Mouse (Mus musculus): Measurements from ENCODE around the gene Sval3. TPM values are rescaled to one million over a fixed set of nuclear protein-coding genes. Genes with fewer than 3 reads are reported as not detected.

Gene Sval3
- not detected in 2 replicates for polyA plus RNA-seq (2012; ENCODE audit: insufficient read depth, insufficient read length, low replicate concordance, missing spikeins)

DNA sequence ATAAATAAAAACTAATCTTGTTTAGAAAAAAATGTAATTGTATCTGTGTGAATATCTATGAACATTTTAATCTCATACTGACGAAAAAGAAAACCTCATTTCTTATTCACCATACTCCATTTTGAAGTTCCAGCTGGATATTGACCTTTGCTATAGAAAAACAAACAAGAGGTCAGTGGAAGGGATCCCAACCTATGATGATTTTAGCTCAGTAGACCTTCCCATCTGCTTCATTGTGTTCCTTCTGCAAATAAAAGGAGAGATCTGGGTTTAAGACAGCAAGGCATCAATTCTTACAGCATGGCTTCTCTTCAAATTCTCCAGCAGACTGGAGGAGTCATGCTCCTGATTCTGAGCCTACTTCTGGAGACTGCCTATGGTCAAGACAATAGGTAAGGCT is at the start of gene Sval3:
Gene Sval3 (plus strand): TSS at position 301 of the 400 bp plus-strand sequence.
- 86% methylated on average over 1 of the region's 1 CpGs for WGBS
- Histone ChIP-seq H3K27ac (ENCODE audit: insufficient read depth, low read depth, low read length) (no peak within 1 kb of the TSS), H3K4me3 (ENCODE audit: insufficient read depth, low read depth, low read length) (no peak within 1 kb of the TSS), H3K4me1 (ENCODE audit: control insufficient read depth, insufficient read depth, low read length) (no peaks in the 10 kb centered on the region)
- TF ChIP-seq CTCF (IDR thresholded peaks at IDR 0.05; ENCODE audit: insufficient read depth, low read depth, low read length) (no peak), POLR2A (IDR thresholded peaks at IDR 0.05; ENCODE audit: insufficient read depth, low read depth, low read length) (no peak)

DNA sequence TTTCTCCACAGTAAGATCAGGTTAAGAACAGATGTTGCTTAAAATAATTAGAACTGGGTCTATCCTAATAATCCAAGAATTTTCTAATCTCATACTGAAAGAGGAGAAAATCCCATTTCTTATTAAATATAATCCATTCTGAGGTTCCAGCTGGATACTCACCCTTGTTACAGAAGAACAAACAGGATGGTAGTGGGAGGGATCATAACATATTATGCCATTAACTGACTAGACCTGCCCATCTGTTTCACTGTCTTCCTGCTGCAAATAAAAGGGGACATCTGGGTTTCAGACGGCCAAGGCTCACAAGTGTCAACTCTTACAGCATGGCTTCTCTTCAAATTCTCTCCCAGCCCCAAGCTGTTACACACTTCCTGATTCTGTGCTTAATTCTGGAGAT is 16.6 kb upstream of the Sval3 start, which contains the start of gene Sval1:
Gene Sval1 (plus strand): TSS at position 301 of the 400 bp plus-strand sequence.
- no peak for TF ChIP-seq CTCF (IDR thresholded peaks at IDR 0.05; ENCODE audit: insufficient read depth, low read depth, low read length)
- TF ChIP-seq POLR2A (IDR thresholded peaks at IDR 0.05; ENCODE audit: insufficient read depth, low read depth, low read length), result no peak
- 83% methylated on average over 1 of the region's 1 CpGs for WGBS
- Histone ChIP-seq H3K27ac (ENCODE audit: insufficient read depth, low read depth, low read length) (no peak within 1 kb of the TSS), H3K4me3 (ENCODE audit: insufficient read depth, low read depth, low read length) (no peak within 1 kb of the TSS), H3K4me1 (ENCODE audit: control insufficient read depth, insufficient read depth, low read length) (no peaks in the 10 kb centered on the region)

Other genes with a start within 250 kb of the Sval3 start
- gene Olfr459, start 193.0 kb upstream of the Sval3 start, polyA plus RNA-seq (2012; ENCODE audit: insufficient read depth, insufficient read length, low replicate concordance, missing spikeins), result not detected in 2 replicates
- gene Pip, start 120.6 kb upstream of the Sval3 start, polyA plus RNA-seq (2012; ENCODE audit: insufficient read depth, insufficient read length, low replicate concordance, missing spikeins), result not detected in 2 replicates
- not detected in 2 replicates for gene Sval2, start 115.2 kb upstream of the Sval3 start, polyA plus RNA-seq (2012; ENCODE audit: insufficient read depth, insufficient read length, low replicate concordance, missing spikeins)
- gene Sval1, start 16.5 kb upstream of the Sval3 start, polyA plus RNA-seq (2012; ENCODE audit: insufficient read depth, insufficient read length, low replicate concordance, missing spikeins), result not detected in 2 replicates
- not detected in 2 replicates for gene Sva, start 70.3 kb downstream of the Sval3 start, polyA plus RNA-seq (2012; ENCODE audit: insufficient read depth, insufficient read length, low replicate concordance, missing spikeins)
- not detected in 2 replicates for gene Tas2r139, start 172.8 kb downstream of the Sval3 start, polyA plus RNA-seq (2012; ENCODE audit: insufficient read depth, insufficient read length, low replicate concordance, missing spikeins)
- not detected in 2 replicates for gene Tas2r144, start 247.2 kb downstream of the Sval3 start, polyA plus RNA-seq (2012; ENCODE audit: insufficient read depth, insufficient read length, low replicate concordance, missing spikeins)

Data from olfactory bulb, adult 2 months (tissue).